Mouse (Mus musculus) cortical plate, adult 2 months (tissue): ENCODE results near the gene Sept8. TPM values are rescaled to one million over a fixed set of nuclear protein-coding genes. Genes with fewer than 3 reads are reported as not detected.

Experiments used
- H3K27ac ChIP-seq: fragments of 200-500 bp; 2 replicates; pipeline ENCODE4 v1.5.1; 2012; ENCODE audit warnings: low read length, control low read depth, inconsistent platforms; ENCODE audit not compliant: insufficient read depth
- H3K4me1 ChIP-seq: fragments of 200-500 bp; 2 replicates; pipeline ENCODE4 v1.6.1; 2011; ENCODE audit warnings: low read length; ENCODE audit not compliant: control insufficient read depth, insufficient read depth
- H3K4me3 ChIP-seq: fragments of 200-500 bp; 2 replicates; pipeline ENCODE4 v1.5.1; 2011; ENCODE audit warnings: mild to moderate bottlenecking, low read length, control low read depth; ENCODE audit not compliant: insufficient read depth
- CTCF ChIP-seq: fragments of 200-500 bp; IDR thresholded peaks from 2 replicates; pipeline ENCODE4 v1.5.1; 2011; ENCODE audit warnings: mild to moderate bottlenecking, control low read depth, low read length; ENCODE audit not compliant: insufficient read depth; ENCODE audit errors: extremely low read depth
- POLR2A ChIP-seq: fragments of 200-500 bp; IDR thresholded peaks from 2 replicates; pipeline ENCODE4 v1.6.1; 2011; ENCODE audit warnings: mild to moderate bottlenecking, low read length, control low read depth; ENCODE audit not compliant: insufficient read depth; ENCODE audit errors: extremely low read depth
- polyA plus RNA-seq: library from polyadenylated mRNA; depleted of rRNA; stranded (reverse); fragments of >200 nt; gene quantifications from 2 replicates; pipeline ENCODE4 v1.2.3, GENCODE M21; 2012

Sept8 gene
- polyA plus RNA-seq, 1 experiment = 379 TPM

DNA sequence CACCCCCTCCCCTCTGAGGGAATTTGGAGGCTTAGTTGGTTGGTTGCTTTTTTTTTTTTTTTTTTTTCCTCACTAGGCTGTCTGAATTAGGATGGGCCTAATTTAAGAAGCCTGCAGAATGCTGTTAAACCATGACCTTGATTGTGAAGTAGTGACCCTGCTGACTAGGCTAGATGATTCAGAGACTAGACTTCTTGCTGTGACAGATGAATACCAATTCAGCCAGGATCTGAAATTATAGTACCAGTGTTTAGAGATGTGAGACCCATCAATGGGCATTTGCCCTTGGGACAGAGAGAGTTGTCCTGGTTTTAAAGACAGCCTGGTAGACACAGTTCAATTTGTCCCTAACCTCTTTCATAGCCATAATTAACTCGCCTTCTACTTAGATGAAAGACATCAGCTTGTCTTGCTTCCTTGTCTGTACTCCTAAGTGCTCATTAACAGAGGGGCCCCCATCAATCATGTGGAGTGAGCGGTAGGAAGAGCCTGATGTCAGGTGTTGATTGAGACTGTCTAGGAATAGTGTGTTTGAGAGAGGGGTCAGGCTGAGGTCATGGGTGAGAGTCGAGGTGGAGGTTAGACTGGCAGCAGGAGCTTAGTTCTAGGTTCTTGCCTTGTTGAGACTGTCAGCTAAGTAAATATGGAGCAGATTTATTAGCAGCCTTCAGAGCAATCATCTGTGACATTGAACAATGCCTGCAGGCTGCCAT is 25.7 kb upstream of the Sept8 start:
- 0 out of 2 replicates have a peak overlapping the region, but pooled peaks have one; percentile 32 for H3K27ac ChIP-seq
- H3K4me3 ChIP-seq = no peak overlapping the region
- TF ChIP-seq POLR2A (no peak), CTCF (no peak)
- H3K4me1 ChIP-seq = 0 out of 2 replicates have a peak, but pooled peaks cover 1% of the 10 kb centered on the region

DNA sequence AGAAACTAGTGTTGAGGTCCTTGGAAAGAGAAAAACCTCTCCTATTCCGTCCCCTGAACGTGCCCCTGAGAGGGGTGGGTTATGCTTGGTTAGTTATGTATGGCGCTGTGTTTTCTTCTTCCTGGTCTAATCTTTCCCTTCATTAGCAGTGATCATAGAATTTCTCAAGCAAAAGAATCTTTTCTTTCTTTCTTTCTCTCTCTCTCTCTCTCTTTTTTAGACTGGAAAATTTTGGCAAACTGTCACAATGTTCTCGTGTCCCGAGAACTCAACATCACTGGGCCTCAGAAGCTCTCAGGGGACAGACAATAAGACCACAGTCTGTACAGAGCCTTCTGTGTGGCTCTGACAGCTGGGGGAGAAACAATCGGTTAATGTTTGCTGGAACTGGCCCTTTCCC is 23.6 kb upstream of the Sept8 start:
- TF ChIP-seq CTCF (no peak), POLR2A (no peak)
- H3K27ac ChIP-seq = peak overlapping the region; percentile 95
- 0 out of 2 replicates have a peak, but pooled peaks cover 1% of the 10 kb centered on the region for H3K4me1 ChIP-seq
- H3K4me3 ChIP-seq = no peak overlapping the region

DNA sequence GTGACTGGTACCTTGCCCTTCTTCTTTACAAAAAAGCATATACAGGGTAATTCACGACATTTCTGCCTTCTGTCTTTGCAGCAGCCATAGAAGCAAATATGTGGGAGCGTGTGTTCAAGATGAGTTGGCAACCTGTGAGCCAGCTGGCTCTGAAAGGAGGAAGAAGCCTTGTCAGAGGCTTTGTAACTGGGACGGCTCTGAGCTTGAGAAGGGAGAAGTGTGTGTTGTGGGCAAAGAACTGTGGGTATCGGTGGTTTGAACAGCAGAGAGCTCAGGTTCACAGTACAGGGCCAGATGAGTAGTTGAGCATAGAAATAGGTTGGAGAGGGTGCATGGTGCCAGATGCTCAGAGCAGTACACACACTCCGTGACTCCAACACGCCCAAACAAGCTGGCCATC is 22.1 kb upstream of the Sept8 start:
- Histone ChIP-seq H3K27ac (peak overlapping the region; percentile 25; the same call in 1 of the 2 replicates), H3K4me1 (0 out of 2 replicates have a peak, but pooled peaks cover 1% of the 10 kb centered on the region), H3K4me3 (no peak overlapping the region)
- TF ChIP-seq POLR2A (no peak), CTCF (no peak)

DNA sequence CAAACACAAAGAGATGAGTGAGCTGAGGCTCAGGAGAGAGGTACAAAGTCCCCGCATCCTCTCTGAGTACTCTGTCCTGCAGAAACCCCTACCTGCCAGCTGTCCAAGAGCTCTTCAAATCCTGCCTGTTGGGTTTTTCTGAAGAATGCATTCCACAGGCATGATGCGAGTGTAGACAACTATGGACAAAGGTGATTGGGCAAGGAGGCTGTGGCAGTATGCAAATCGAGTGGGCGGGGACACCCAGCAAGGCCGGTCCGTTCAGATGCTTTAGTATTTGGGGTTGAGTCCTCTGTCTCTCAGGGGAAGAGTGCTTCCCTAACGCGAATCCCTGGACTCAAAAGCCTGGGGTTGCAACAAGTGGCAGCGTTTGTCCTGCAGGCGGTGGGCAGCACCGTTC is 18.5 kb upstream of the Sept8 start:
- no peak overlapping the region for H3K27ac ChIP-seq
- no peak overlapping the region for H3K4me3 ChIP-seq
- TF ChIP-seq CTCF (no peak), POLR2A (no peak)
- H3K4me1 ChIP-seq = peaks cover 6% of the 10 kb centered on the region; the same call in 1 of the 2 replicates

DNA sequence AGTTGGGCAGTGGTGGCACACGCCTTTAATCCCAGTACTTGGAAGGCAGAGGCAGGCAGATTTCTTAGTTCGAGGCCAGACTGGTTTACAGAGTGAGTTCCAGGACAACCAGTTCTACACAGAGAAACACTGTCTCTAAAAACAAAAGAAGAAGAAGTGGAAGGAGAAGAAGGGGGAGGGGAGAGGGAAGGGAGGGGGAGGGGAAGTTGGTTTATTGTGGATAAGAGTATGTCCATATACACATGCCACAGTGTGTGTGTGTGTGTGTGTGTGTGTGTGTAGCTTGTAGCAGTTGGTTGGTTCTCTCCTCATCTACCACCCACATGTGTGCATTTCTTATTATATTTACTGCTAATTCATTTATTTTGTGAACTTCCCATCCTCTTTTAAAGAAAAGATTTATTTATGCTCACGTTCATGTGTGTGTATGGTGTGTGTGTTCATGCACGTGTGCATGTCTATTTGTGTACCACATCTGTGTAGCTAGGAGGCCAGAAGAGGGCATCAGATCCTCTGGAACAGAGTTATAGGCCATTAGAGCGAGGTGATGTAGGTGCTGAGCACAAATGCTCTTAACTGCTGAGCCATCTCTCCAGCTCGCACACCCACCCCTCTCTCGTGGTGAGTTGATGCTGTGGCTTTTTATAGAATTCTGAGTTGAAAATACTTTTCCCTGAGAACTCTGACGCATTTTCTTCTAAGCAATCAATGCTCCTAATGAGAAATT is 16.9 kb upstream of the Sept8 start:
- Histone ChIP-seq H3K27ac (no peak overlapping the region), H3K4me1 (peaks cover 4% of the 10 kb centered on the region; the same call in 1 of the 2 replicates), H3K4me3 (no peak overlapping the region)
- TF ChIP-seq CTCF (peak; percentile 32; the same call in 1 of the 2 replicates), POLR2A (no peak)

DNA sequence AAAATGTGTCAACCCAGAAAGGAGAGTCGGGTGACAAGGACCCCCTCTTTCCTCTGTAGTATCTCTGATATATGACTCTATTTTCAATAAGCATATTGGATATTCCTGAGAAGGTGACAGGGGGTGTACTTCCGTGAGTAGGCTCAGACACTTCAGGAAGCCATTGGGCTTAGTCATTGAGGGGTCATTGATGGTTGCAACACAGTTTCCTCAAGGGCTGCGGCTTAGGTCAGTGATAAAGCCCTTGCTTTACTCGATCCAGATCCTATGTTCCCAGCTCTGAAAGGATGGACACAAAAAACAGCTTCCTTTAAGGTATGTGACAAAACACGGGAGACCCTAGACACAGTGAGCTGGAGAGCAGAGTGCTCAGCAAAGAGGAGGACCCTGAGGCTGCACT is 15.3 kb upstream of the Sept8 start:
- H3K27ac ChIP-seq = no peak overlapping the region
- H3K4me1 ChIP-seq = peaks cover 4% of the 10 kb centered on the region; the same call in 1 of the 2 replicates
- no peak for TF ChIP-seq POLR2A
- TF ChIP-seq CTCF = no peak
- H3K4me3 ChIP-seq = no peak overlapping the region

DNA sequence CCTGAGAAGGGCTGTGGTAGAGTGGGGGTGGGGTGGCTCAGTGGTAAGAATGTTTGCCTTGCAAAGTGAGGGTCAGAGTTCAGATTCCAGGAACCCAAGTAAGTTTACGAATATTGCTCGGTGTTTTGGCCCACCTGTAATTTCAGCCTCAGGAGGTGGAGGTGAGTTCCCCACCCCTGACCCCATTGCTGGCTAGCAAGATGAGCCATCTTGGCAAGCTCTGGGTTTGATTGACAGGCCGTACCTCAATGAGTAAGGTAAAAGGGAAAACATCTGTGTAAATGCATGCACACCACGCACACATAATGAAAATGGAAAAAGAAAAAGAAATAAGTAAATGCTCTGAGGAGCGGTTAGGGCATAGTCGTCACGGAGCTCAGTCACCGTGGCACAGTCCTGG is 14.7 kb upstream of the Sept8 start:
- Histone ChIP-seq H3K27ac (no peak overlapping the region), H3K4me1 (peaks cover 4% of the 10 kb centered on the region; the same call in 1 of the 2 replicates), H3K4me3 (no peak overlapping the region)
- no peak for TF ChIP-seq CTCF
- no peak for TF ChIP-seq POLR2A

DNA sequence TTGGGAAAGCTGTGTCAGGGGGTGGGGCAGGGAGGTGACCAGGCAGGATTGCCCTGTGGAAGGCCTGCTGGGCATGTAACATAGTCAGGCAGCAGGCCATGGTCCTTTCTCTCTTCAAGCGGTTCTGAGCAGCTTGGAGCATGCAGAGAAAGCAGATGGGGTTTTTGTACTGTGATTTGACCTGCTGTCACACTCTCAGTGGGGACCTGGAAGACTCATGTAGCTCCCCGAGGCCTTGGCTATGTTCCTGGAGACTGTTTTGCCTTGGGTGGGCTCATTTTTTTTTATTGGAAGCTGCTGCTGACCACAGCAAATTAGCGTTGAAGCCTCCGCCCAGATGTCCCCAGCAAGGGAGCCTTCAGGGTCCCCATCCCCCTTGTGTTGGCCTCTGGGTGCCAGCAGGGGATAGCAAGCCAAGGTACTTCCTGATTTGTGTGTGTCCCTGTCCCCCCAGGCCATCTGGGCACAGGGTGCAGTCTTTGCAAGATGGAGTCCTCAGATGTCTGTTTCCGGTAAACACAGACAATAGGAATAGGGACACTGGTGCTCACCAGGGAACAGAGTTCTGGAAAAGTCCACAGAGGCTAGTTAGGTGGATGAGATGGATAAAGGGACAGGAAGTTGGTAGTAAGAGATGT is 13.9 kb upstream of the Sept8 start:
- TF ChIP-seq CTCF (no peak), POLR2A (no peak)
- H3K27ac ChIP-seq = no peak overlapping the region
- H3K4me3 ChIP-seq = no peak overlapping the region

DNA sequence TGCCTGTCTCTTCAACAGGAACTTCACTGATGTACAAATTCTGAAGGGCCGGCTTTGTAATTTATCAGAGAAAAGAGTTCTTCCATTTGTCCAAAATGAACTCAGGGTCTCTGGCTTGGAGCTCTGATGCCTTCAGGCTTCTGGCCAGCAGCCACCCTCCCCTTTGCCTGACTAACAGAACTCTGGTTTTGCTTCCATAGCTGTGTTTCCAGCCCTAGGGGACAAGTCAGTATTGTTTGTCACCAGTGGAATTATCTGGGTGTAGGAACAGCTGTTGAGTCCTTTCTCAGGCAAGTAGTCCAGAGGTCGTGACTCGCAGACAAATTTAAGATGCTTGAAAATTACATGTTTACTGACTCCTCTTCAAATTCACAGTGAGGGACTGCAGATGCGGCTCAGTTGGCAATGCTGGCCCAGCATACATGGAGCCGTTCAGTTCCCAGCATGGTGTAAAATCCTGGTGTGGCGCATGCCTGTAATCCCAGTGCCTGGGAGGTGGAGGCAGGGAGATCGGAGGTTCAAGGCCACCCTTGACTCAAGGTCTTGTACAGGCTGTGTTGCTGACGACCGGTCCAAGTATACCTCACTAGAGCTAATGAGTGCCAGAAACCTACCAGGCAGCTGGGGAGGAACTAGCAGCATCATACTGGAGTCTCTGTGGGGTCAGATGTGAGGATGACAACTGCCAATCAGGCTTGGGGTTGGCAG is 11.8 kb upstream of the Sept8 start:
- Histone ChIP-seq H3K27ac (peak overlapping the region; percentile 18; the same call in 1 of the 2 replicates), H3K4me3 (no peak overlapping the region), H3K4me1 (peaks cover 6% of the 10 kb centered on the region; the same call in 1 of the 2 replicates)
- TF ChIP-seq POLR2A = no peak
- TF ChIP-seq CTCF = no peak

More for the DNA sequence above, 13.9 kb upstream of the Sept8 start:
- peaks cover 6% of the 10 kb centered on the region; the same call in 1 of the 2 replicates for H3K4me1 ChIP-seq
